Comparison of ENCODE assay signal across 26 mouse cellular contexts in the genomic region with DNA sequence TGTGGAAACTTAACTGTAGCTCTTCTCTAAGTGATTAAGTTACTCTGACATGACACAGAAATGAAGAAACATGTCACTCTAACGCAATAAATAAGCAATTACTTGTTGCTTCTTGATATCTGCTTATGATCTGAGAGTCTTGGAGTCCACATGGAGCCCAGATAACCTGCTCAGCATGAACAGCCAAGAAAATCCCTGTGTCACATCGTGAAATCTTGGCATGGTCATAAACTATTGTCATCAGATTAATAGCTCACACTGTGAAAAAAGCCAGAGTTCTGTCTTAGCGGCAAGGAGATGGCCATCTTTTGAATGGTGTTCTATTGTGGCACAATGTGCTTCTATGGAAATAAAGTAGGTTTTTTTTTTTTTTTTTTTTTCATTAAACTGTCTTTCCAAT.
"Had no signal": no experiment of that assay in that cellular context is flagged by ENCODE, and none has a peak within 500 bp of the region (broad histone marks: within the 10 kb centered on the region; RNA-seq: fewer than 3 reads in every experiment).

No protein-coding gene starts in this region.

- H3K36me3 ChIP-seq: embryonic facial prominence, embryonic 10.5 days; embryonic facial prominence, embryonic 12.5 days; embryonic facial prominence, embryonic 13.5 days; embryonic facial prominence, embryonic 15.5 days; forebrain, embryonic 10.5 days; forebrain, embryonic 12.5 days; forebrain, embryonic 15.5 days; heart, embryonic 10.5 days had no signal

- H3K27ac ChIP-seq: embryonic facial prominence, embryonic 10.5 days; embryonic facial prominence, embryonic 12.5 days; embryonic facial prominence, embryonic 13.5 days; embryonic facial prominence, embryonic 15.5 days; forebrain, embryonic 10.5 days; forebrain, embryonic 12.5 days; forebrain, embryonic 13.5 days; forebrain, embryonic 15.5 days; gastrocnemius, adult 2 months; heart, adult 2 months; heart, embryonic 10.5 days had no signal

- H3K4me3 ChIP-seq: embryonic facial prominence, embryonic 10.5 days; embryonic facial prominence, embryonic 12.5 days; embryonic facial prominence, embryonic 13.5 days; embryonic facial prominence, embryonic 15.5 days; erythroblast, embryonic 14.5 days; forebrain, embryonic 10.5 days; forebrain, embryonic 12.5 days; forebrain, embryonic 13.5 days; forebrain, embryonic 15.5 days; gastrocnemius, adult 2 months; heart, adult 2 months; heart, embryonic 10.5 days had no signal

- DNase-seq: cerebellum, adult 8-10 months; cerebellum, adult 9-10 months; cerebellum, adult 9-11 months; cerebellum, postnatal 10 days; cerebellum, postnatal 14 days; cerebellum, postnatal 25 days; embryo, embryonic 11 days; forebrain, postnatal 0 days; gastrocnemius, adult 2 months; gastrocnemius, postnatal 10 days; gastrocnemius, postnatal 14 days; gastrocnemius, postnatal 25 days; gastrocnemius, postnatal 36 days; heart, adult 11 months; heart, adult 18-20 months; heart, adult 2 months had no signal

- H3K27me3 ChIP-seq: embryonic facial prominence, embryonic 12.5 days; embryonic facial prominence, embryonic 13.5 days; embryonic facial prominence, embryonic 15.5 days; forebrain, embryonic 12.5 days; forebrain, embryonic 13.5 days; forebrain, embryonic 15.5 days had no signal

- H3K4me1 ChIP-seq: embryonic facial prominence, embryonic 10.5 days; embryonic facial prominence, embryonic 12.5 days; embryonic facial prominence, embryonic 13.5 days; embryonic facial prominence, embryonic 15.5 days; forebrain, embryonic 10.5 days; forebrain, embryonic 12.5 days; forebrain, embryonic 13.5 days; forebrain, embryonic 15.5 days; heart, embryonic 10.5 days had no signal

- H3K9me3 ChIP-seq: embryonic facial prominence, embryonic 10.5 days; embryonic facial prominence, embryonic 12.5 days; embryonic facial prominence, embryonic 13.5 days; embryonic facial prominence, embryonic 15.5 days; forebrain, embryonic 10.5 days; forebrain, embryonic 12.5 days; forebrain, embryonic 13.5 days; forebrain, embryonic 15.5 days; heart, embryonic 10.5 days had no signal
